Mouse (Mus musculus) midbrain, postnatal 0 days (tissue): ENCODE measurements at regions not wholly inside any gene's neighbourhood (a gene's known extent, or its start where the extent isn't known, plus 50 kb on each side); places are given as distances from the start of the nearest gene placed in this dataset.

Experiments used
- ATAC-seq: fragments of 200-750 bp; cut with Nextera tagmentation; 2 replicates; pipeline ENCODE4 v1.8.0; 2017; ENCODE audit warnings: moderate number of reproducible peaks, mild to moderate bottlenecking, moderate TSS enrichment, moderate library complexity; ENCODE audit not compliant: low FRiP score
- DNase-seq: peaks from one replicate; pipeline ENCODE4 v3.0.0-alpha.2; 2015; ENCODE audit warnings: low spot score
- H3K27ac ChIP-seq: fragments of 300-500 bp; sonication (generic); 2 replicates; pipeline ENCODE4 v1.5.1; 2014; ENCODE audit warnings: low read depth, mild to moderate bottlenecking, low read length, mixed read lengths
- H3K27me3 ChIP-seq: fragments of 300-500 bp; sonication (generic); 2 replicates; pipeline ENCODE4 v1.6.1; 2014; ENCODE audit warnings: low read length, control low read depth, mixed read lengths; ENCODE audit not compliant: insufficient read depth
- H3K36me3 ChIP-seq: fragments of 300-500 bp; sonication (generic); 2 replicates; pipeline ENCODE4 v1.6.1; 2014; ENCODE audit warnings: low read length, control low read depth, mixed read lengths; ENCODE audit not compliant: insufficient read depth
- H3K4me1 ChIP-seq: fragments of 300-500 bp; sonication (generic); 2 replicates; pipeline ENCODE4 v1.6.1; 2014; ENCODE audit warnings: mild to moderate bottlenecking, control low read depth, antibody characterized with exemption, low read length, mixed read lengths; ENCODE audit not compliant: insufficient read depth
- H3K4me2 ChIP-seq: fragments of 300-500 bp; sonication (generic); 2 replicates; pipeline ENCODE4 v1.6.1; 2014; ENCODE audit warnings: low read depth, mild to moderate bottlenecking, low read length, mixed read lengths; ENCODE audit not compliant: poor library complexity, severe bottlenecking
- H3K4me3 ChIP-seq: fragments of 300-500 bp; sonication (generic); 2 replicates; pipeline ENCODE4 v1.5.1; 2014; ENCODE audit warnings: low read depth, mild to moderate bottlenecking, low read length, moderate library complexity
- H3K9ac ChIP-seq: fragments of 300-500 bp; sonication (generic); replicated peaks from 2 replicates; pipeline ENCODE4 v1.6.1; 2014; ENCODE audit warnings: mild to moderate bottlenecking, low read length, moderate library complexity, mixed read lengths; ENCODE audit not compliant: poor library complexity, severe bottlenecking
- H3K9me3 ChIP-seq: fragments of 300-500 bp; sonication (generic); 2 replicates; pipeline ENCODE4 v1.6.1; 2016; ENCODE audit warnings: low read length, control low read depth
- CTCF ChIP-seq: IDR thresholded peaks from 2 replicates; pipeline ENCODE4 v1.5.1; 2016; ENCODE audit warnings: antibody characterized with exemption, mild to moderate bottlenecking
- WGBS: fragments of 180-500 bp; shearing (Covaris S2); extraction: QIAGEN DNeasy Blood & Tissue Kit; methylation state at CpG from one replicate; pipeline ENCODE4 v1.1.7; 2014; 5-methylcytosine and 5-hydroxymethylcytosine counted together

- Histone ChIP-seq H3K27ac (no peak overlapping the region), H3K9me3 (no peaks in the 10 kb centered on the region), H3K27me3 (no peaks in the 10 kb centered on the region), H3K4me2 (no peak overlapping the region), H3K4me1 (no peaks in the 10 kb centered on the region), H3K4me3 (no peak overlapping the region), H3K9ac (no peak overlapping the region), H3K36me3 (no peaks in the 10 kb centered on the region)
- DNase-seq (no peak), ATAC-seq (no peak)
- no peak for TF ChIP-seq CTCF
- 69% methylated on average over 22 of the region's 22 CpGs for WGBS
Observed at GRCm38 (mm10) chr4:34429456-34430235, 121.1 kb upstream of the Akirin2 start.

GRCm38 (mm10) chr4:34437316-34437715 is 113.4 kb upstream of the Akirin2 start:
- H3K27me3 ChIP-seq = no peaks in the 10 kb centered on the region
- 89% methylated on average over 3 of the region's 3 CpGs for WGBS
- DNase-seq (no peak), ATAC-seq (no peak)
- H3K9ac ChIP-seq = no peak overlapping the region
- no peaks in the 10 kb centered on the region for H3K9me3 ChIP-seq
- no peak overlapping the region for H3K4me2 ChIP-seq
- no peak overlapping the region for H3K27ac ChIP-seq
- TF ChIP-seq CTCF = no peak
- H3K36me3 ChIP-seq = no peaks in the 10 kb centered on the region
- H3K4me1 ChIP-seq = no peaks in the 10 kb centered on the region
- no peak overlapping the region for H3K4me3 ChIP-seq

GRCm38 (mm10) chr4:34449582-34449981 is 101.2 kb upstream of the Akirin2 start:
- H3K4me2 ChIP-seq = no peak overlapping the region
- H3K9ac ChIP-seq = no peak overlapping the region
- TF ChIP-seq CTCF = no peak
- no peaks in the 10 kb centered on the region for H3K9me3 ChIP-seq
- H3K27ac ChIP-seq = no peak overlapping the region
- H3K36me3 ChIP-seq = no peaks in the 10 kb centered on the region
- H3K27me3 ChIP-seq = no peaks in the 10 kb centered on the region
- ATAC-seq (no peak), DNase-seq (no peak)
- no peaks in the 10 kb centered on the region for H3K4me1 ChIP-seq
- 86% methylated on average over 7 of the region's 7 CpGs for WGBS
- no peak overlapping the region for H3K4me3 ChIP-seq

GRCm38 (mm10) chr4:34462591-34462990 is 88.1 kb upstream of the Akirin2 start:
- DNase-seq = no peak
- no peak for TF ChIP-seq CTCF
- H3K4me3 ChIP-seq = no peak overlapping the region

GRCm38 (mm10) chr4:34465845-34466244 is 84.9 kb upstream of the Akirin2 start:
- Histone ChIP-seq H3K36me3 (no peaks in the 10 kb centered on the region), H3K4me3 (no peak overlapping the region), H3K9ac (no peak overlapping the region), H3K4me2 (no peak overlapping the region), H3K4me1 (no peaks in the 10 kb centered on the region), H3K27ac (no peak overlapping the region), H3K9me3 (no peaks in the 10 kb centered on the region), H3K27me3 (no peaks in the 10 kb centered on the region)
- ATAC-seq (no peak), DNase-seq (no peak)
- 99% methylated on average over 2 of the region's 2 CpGs for WGBS
- TF ChIP-seq CTCF = no peak

More at GRCm38 (mm10) chr4:34462591-34462990, 88.1 kb upstream of the Akirin2 start:
- no peak overlapping the region for H3K4me2 ChIP-seq
- no peaks in the 10 kb centered on the region for H3K4me1 ChIP-seq
- H3K27me3 ChIP-seq = no peaks in the 10 kb centered on the region
- H3K27ac ChIP-seq = no peak overlapping the region
- H3K9me3 ChIP-seq = no peaks in the 10 kb centered on the region
- H3K9ac ChIP-seq = no peak overlapping the region
- no peak for ATAC-seq
- no peaks in the 10 kb centered on the region for H3K36me3 ChIP-seq
- WGBS = 91% methylated on average over 4 of the region's 4 CpGs

GRCm38 (mm10) chr4:34466309-34466708 is 84.4 kb upstream of the Akirin2 start:
- WGBS = 62% methylated on average over 3 of the region's 3 CpGs
- no peak for ATAC-seq

More at GRCm38 (mm10) chr4:34466309-34466708, 84.4 kb upstream of the Akirin2 start:
- no peak overlapping the region for H3K9ac ChIP-seq
- H3K4me3 ChIP-seq = no peak overlapping the region
- no peaks in the 10 kb centered on the region for H3K36me3 ChIP-seq
- TF ChIP-seq CTCF = no peak
- H3K27me3 ChIP-seq = no peaks in the 10 kb centered on the region
- no peaks in the 10 kb centered on the region for H3K9me3 ChIP-seq
- H3K4me1 ChIP-seq = no peaks in the 10 kb centered on the region
- H3K4me2 ChIP-seq = no peak overlapping the region
- DNase-seq = peak; percentile 40
- no peak overlapping the region for H3K27ac ChIP-seq
